Mouse (Mus musculus) stomach, postnatal 0 days (tissue): ENCODE data around the gene Fetub.

Experiments
- CTCF ChIP-seq: IDR thresholded peaks from 2 replicates; pipeline ENCODE4 v1.5.1; 2016; ENCODE audit warnings: antibody characterized with exemption, low read depth, mild to moderate bottlenecking, moderate library complexity
- EP300 ChIP-seq: optimal IDR thresholded peaks from 2 replicates; pipeline ENCODE3; 2016; ENCODE audit warnings: antibody characterized with exemption

DNA sequence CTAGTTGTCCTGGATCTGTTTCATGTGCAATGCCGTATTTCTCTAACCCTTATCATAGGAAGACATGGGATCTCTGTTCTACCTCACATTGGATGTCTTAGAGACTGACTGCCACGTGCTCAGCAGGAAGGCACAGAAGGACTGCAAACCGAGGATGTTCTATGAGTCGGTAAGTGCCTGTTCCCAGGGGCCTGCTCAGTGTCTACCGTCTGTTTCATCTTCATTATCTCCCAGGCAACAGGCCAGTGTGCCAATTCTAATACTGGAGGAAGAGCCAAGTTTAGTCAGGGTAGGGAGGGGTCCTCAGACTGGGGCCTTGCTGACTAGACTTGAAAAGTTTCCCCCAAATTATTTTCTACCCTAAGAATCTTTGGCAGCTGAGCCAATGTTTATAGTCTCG lies 11.4 kb downstream of the Fetub start:
- TF ChIP-seq CTCF (no peak), EP300 (no peak)
